Mouse (Mus musculus): ENCODE measurements around the gene Olfr796.

Gene Olfr796

DNA sequence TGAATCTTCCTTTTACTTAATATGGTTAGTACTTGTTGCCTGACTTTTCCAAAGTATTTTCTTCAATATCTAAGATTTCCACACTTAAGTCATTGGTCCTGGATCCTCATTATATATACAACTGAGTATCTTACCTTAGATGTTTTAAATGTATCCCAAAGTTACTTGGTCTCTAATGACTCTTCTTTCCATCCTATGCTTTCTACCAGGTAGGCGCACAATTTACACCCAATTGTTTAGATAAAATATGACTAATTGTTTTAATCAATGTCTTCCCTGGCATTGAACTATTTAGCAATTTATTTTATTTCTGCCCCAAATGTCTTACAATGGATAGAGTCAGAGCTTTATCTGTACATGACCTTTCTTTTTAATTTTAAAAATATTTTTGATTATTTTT lies at the start of gene Olfr796:
Olfr796 (minus strand) TSS at position 101 of the 400 bp plus-strand sequence.
- no peak for DNase-seq (ENCODE audit: low spot score)

- no peak for DNase-seq (ENCODE audit: low spot score)
Observed at GRCm38 (mm10) chr10:129657394-129657793, 45.0 kb upstream of the Olfr796 start, which contains the start of gene Olfr800. Gene Olfr800 (plus strand): TSS chr10:129657694.

GRCm38 (mm10) chr10:129651763-129652162 lies 39.4 kb upstream of the Olfr796 start:
- DNase-seq (ENCODE audit: low spot score) = no peak

DNA sequence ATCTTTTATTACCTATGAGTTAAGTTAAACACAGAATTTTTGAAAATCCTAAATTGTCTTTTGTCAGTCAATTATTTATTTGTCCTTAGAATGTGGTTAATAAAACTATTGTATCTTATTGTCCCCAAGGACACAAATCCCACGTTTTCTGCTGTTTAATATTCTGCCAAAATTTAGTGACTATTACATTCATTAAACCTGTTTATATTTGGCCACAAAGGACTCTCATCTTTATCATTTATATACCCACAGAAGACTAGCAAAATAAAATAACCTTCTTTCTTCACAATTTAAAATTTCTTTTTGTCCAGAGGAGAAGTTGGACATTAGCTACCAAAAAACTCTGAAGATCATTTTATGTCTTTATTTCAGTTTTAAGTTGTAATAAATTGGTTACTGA lies 24.8 kb upstream of the Olfr796 start, which contains the start of gene Olfr799:
Olfr799 (plus strand) TSS at position 301 of the 400 bp plus-strand sequence.
- no peak for DNase-seq (ENCODE audit: low spot score)

DNA sequence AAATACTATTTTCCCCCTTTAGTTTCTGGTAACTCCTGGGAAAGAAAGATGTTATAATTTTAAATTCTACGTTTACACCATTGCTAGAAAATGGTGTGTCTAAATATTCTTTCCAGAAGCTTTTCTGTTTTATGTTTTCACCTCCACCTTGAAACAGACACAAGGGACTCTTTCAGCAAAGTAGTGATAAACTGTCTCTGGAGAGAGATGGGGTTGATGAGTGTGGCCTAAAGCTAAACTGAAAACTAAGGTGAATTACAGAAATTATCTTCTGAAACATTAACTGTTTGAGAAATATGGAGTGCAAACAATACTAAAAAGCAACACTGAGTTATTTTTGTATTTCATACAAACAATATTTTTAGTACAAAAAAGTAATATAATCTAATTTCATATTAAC lies 15.5 kb upstream of the Olfr796 start, which contains the start of gene Olfr798:
Olfr798 (minus strand) TSS at position 101 of the 400 bp plus-strand sequence.
- no peak for DNase-seq (ENCODE audit: low spot score)

- DNase-seq (ENCODE audit: low spot score) = no peak
Observed at GRCm38 (mm10) chr10:129623251-129623650, 10.9 kb upstream of the Olfr796 start.

- no peak for DNase-seq (ENCODE audit: low spot score)
Observed at GRCm38 (mm10) chr10:129621724-129622123, 9.4 kb upstream of the Olfr796 start.

DNA sequence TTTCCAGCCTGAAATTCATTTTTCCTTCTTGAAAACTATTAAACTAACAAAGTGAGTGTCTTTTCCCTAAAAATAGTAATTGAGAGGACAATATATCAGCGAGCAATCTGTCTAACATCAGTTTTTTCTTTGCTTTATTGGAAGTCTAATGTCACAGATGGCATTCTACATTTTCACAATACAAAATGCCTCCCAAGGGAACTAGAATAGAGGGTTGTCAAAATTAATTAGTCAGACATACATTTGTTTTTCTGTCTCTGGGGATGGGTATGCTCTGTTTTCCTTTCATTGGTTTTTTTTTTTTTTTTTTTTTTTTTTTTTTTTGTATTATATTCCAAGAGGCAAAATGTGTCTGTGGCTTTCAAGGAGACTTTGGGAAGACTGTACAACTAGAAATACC lies 35.3 kb downstream of the Olfr796 start:
- no peak for DNase-seq (ENCODE audit: low spot score)

DNA sequence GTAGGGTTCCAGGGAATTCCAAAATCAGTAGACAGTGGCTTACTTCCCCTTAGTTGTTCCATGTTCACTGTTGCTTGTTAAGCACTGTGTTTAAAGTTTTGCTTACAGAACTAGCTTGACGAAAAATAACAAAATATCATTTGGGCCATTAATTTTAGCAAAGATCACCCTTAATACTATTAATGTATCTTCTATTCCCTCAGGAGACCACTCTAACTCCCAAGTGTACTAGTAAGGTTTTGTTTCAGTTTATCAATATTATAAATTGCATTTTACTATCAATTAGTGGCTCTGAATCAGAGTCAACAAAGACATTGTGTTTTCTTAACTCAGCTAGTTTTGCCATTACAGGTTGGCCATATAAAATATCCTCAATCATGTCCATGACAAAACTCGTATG lies 45.0 kb downstream of the Olfr796 start, which contains the start of gene Olfr794:
Olfr794 (plus strand) TSS at position 301 of the 400 bp plus-strand sequence.
- DNase-seq (ENCODE audit: low spot score) = no peak
